Mouse (Mus musculus) midbrain, embryonic 13.5 days (tissue): ENCODE data around the gene Syne2. TPM values are rescaled to one million over a fixed set of nuclear protein-coding genes. Genes with fewer than 3 reads are reported as not detected.

Experiments
- ATAC-seq: fragments of 200-750 bp; cut with Nextera tagmentation; 2 replicates; pipeline ENCODE4 v1.8.0; 2017; ENCODE audit warnings: mild to moderate bottlenecking, moderate TSS enrichment, moderate library complexity
- H3K27ac ChIP-seq: fragments of 300-500 bp; sonication (generic); 2 replicates; pipeline ENCODE4 v1.5.1; 2015; ENCODE audit warnings: inconsistent platforms, mild to moderate bottlenecking, moderate library complexity
- H3K27me3 ChIP-seq: fragments of 300-500 bp; sonication (generic); 2 replicates; pipeline ENCODE4 v1.6.1; 2015; ENCODE audit warnings: mild to moderate bottlenecking, inconsistent platforms
- H3K36me3 ChIP-seq: fragments of 300-500 bp; sonication (generic); 2 replicates; pipeline ENCODE4 v1.6.1; 2015; ENCODE audit warnings: mild to moderate bottlenecking, inconsistent platforms
- H3K4me1 ChIP-seq: fragments of 300-500 bp; sonication (generic); replicated peaks from 2 replicates; pipeline ENCODE4 v1.6.1; 2015; ENCODE audit warnings: inconsistent platforms
- H3K4me2 ChIP-seq: fragments of 300-500 bp; sonication (generic); replicated peaks from 2 replicates; pipeline ENCODE4 v1.6.1; 2015; ENCODE audit warnings: moderate library complexity, mild to moderate bottlenecking, inconsistent platforms
- H3K4me3 ChIP-seq: fragments of 300-500 bp; sonication (generic); replicated peaks from 2 replicates; pipeline ENCODE4 v1.5.1; 2015; ENCODE audit warnings: mild to moderate bottlenecking, inconsistent platforms
- H3K9ac ChIP-seq: fragments of 300-500 bp; sonication (generic); replicated peaks from 2 replicates; pipeline ENCODE4 v1.6.1; 2015; ENCODE audit warnings: mild to moderate bottlenecking, inconsistent platforms
- H3K9me3 ChIP-seq: fragments of 300-500 bp; sonication (generic); 2 replicates; pipeline ENCODE4 v1.6.1; 2016; ENCODE audit warnings: mild to moderate bottlenecking, inconsistent platforms
- WGBS: fragments of 180-500 bp; shearing (Covaris S2); methylation state at CpG from one replicate; pipeline ENCODE4 v1.1.7; 2015; 5-methylcytosine and 5-hydroxymethylcytosine counted together
- polyA plus RNA-seq: library from polyadenylated mRNA; unstranded; fragments of >200 nt; fragmentation: Nextera tagmentation; extraction: Ambion mirVana; gene quantifications from 2 replicates; pipeline ENCODE4 v1.2.1, GENCODE M21; 2015

Syne2 gene
- polyA plus RNA-seq, 1 experiment from 2014 or later: 84.4 TPM

- 79% methylated on average over 14 of the region's 14 CpGs for WGBS
- Histone ChIP-seq H3K4me3 (no peak overlapping the region), H3K9me3 (no peaks in the 10 kb centered on the region), H3K36me3 (no peaks in the 10 kb centered on the region), H3K4me2 (no peak overlapping the region), H3K9ac (no peak overlapping the region), H3K4me1 (peaks cover 44% of the 10 kb centered on the region), H3K27me3 (0 out of 2 replicates have a peak, but pooled peaks cover 3% of the 10 kb centered on the region), H3K27ac (no peak overlapping the region)
- no peak for ATAC-seq
Measured at GRCm38 (mm10) chr12:75833960-75834729, 16.2 kb downstream of the Syne2 start.

- Histone ChIP-seq H3K4me3 (peak overlapping the region; percentile 2; the same call in 1 of the 2 replicates), H3K27ac (no peak overlapping the region), H3K4me1 (peaks cover 49% of the 10 kb centered on the region), H3K9me3 (no peaks in the 10 kb centered on the region), H3K36me3 (no peaks in the 10 kb centered on the region), H3K4me2 (peak overlapping the region; percentile 28), H3K27me3 (0 out of 2 replicates have a peak, but pooled peaks cover 3% of the 10 kb centered on the region), H3K9ac (no peak overlapping the region)
- no peak for ATAC-seq
- 18% methylated on average over 11 of the region's 11 CpGs for WGBS
Measured at GRCm38 (mm10) chr12:75836524-75836962, 18.6 kb downstream of the Syne2 start.

GRCm38 (mm10) chr12:75837462-75837861 is 19.5 kb downstream of the Syne2 start:
- H3K4me1 ChIP-seq: peaks cover 49% of the 10 kb centered on the region
- H3K4me2 ChIP-seq: no peak overlapping the region
- H3K9ac ChIP-seq: no peak overlapping the region
- no peak overlapping the region for H3K4me3 ChIP-seq
- H3K27ac ChIP-seq: no peak overlapping the region
- H3K9me3 ChIP-seq: no peaks in the 10 kb centered on the region
- 0 out of 2 replicates have a peak, but pooled peaks cover 3% of the 10 kb centered on the region for H3K27me3 ChIP-seq
- WGBS: 85% methylated on average over 4 of the region's 4 CpGs
- no peak for ATAC-seq
- no peaks in the 10 kb centered on the region for H3K36me3 ChIP-seq

- peaks cover 39% of the 10 kb centered on the region for H3K4me1 ChIP-seq
- no peak overlapping the region for H3K4me3 ChIP-seq
- no peak overlapping the region for H3K9ac ChIP-seq
- WGBS: 70% methylated on average over 11 of the region's 11 CpGs
- ATAC-seq: no peak
- H3K27me3 ChIP-seq: 0 out of 2 replicates have a peak, but pooled peaks cover 3% of the 10 kb centered on the region
- H3K36me3 ChIP-seq: no peaks in the 10 kb centered on the region
- H3K4me2 ChIP-seq: no peak overlapping the region
- no peak overlapping the region for H3K27ac ChIP-seq
- no peaks in the 10 kb centered on the region for H3K9me3 ChIP-seq
Measured at GRCm38 (mm10) chr12:75839083-75839736, 21.3 kb downstream of the Syne2 start.

- 78% methylated on average over 7 of the region's 7 CpGs for WGBS
- Histone ChIP-seq H3K4me2 (no peak overlapping the region), H3K4me3 (no peak overlapping the region), H3K27ac (no peak overlapping the region), H3K9me3 (no peaks in the 10 kb centered on the region), H3K27me3 (no peaks in the 10 kb centered on the region), H3K4me1 (peaks cover 24% of the 10 kb centered on the region), H3K36me3 (no peaks in the 10 kb centered on the region), H3K9ac (no peak overlapping the region)
- ATAC-seq: no peak
Measured at GRCm38 (mm10) chr12:75841183-75841582, 23.2 kb downstream of the Syne2 start.

GRCm38 (mm10) chr12:75844311-75844710 is 26.4 kb downstream of the Syne2 start:
- H3K36me3 ChIP-seq: no peaks in the 10 kb centered on the region
- no peaks in the 10 kb centered on the region for H3K27me3 ChIP-seq
- no peak overlapping the region for H3K27ac ChIP-seq
- WGBS: 81% methylated on average over 4 of the region's 4 CpGs
- H3K4me3 ChIP-seq: no peak overlapping the region
- no peak overlapping the region for H3K9ac ChIP-seq
- H3K4me1 ChIP-seq: 0 out of 2 replicates have a peak, but pooled peaks cover 6% of the 10 kb centered on the region
- no peaks in the 10 kb centered on the region for H3K9me3 ChIP-seq
- no peak overlapping the region for H3K4me2 ChIP-seq
- no peak for ATAC-seq

GRCm38 (mm10) chr12:75845070-75845469 is 27.1 kb downstream of the Syne2 start:
- no peaks in the 10 kb centered on the region for H3K27me3 ChIP-seq
- ATAC-seq: no peak
- H3K27ac ChIP-seq: no peak overlapping the region
- WGBS: 88% methylated on average over 9 of the region's 9 CpGs
- no peaks in the 10 kb centered on the region for H3K9me3 ChIP-seq
- 0 out of 2 replicates have a peak, but pooled peaks cover 3% of the 10 kb centered on the region for H3K4me1 ChIP-seq
- H3K4me2 ChIP-seq: no peak overlapping the region
- H3K4me3 ChIP-seq: no peak overlapping the region
- no peak overlapping the region for H3K9ac ChIP-seq
- H3K36me3 ChIP-seq: no peaks in the 10 kb centered on the region

GRCm38 (mm10) chr12:75846513-75846912 is 28.6 kb downstream of the Syne2 start:
- H3K9me3 ChIP-seq: no peaks in the 10 kb centered on the region
- H3K4me1 ChIP-seq: 0 out of 2 replicates have a peak, but pooled peaks cover 3% of the 10 kb centered on the region
- WGBS: 84% methylated on average over 12 of the region's 12 CpGs
- H3K27me3 ChIP-seq: no peaks in the 10 kb centered on the region
- no peak overlapping the region for H3K4me3 ChIP-seq
- no peak overlapping the region for H3K9ac ChIP-seq
- no peak overlapping the region for H3K4me2 ChIP-seq
- no peak overlapping the region for H3K27ac ChIP-seq
- no peak for ATAC-seq
- H3K36me3 ChIP-seq: no peaks in the 10 kb centered on the region

- Histone ChIP-seq H3K36me3 (no peaks in the 10 kb centered on the region), H3K4me2 (no peak overlapping the region), H3K27ac (no peak overlapping the region), H3K27me3 (no peaks in the 10 kb centered on the region), H3K9ac (no peak overlapping the region), H3K4me1 (peaks cover 23% of the 10 kb centered on the region), H3K9me3 (no peaks in the 10 kb centered on the region), H3K4me3 (no peak overlapping the region)
- ATAC-seq: no peak
- 82% methylated on average over 3 of the region's 3 CpGs for WGBS
Measured at GRCm38 (mm10) chr12:75850205-75850604, 32.3 kb downstream of the Syne2 start.

- H3K36me3 ChIP-seq: no peaks in the 10 kb centered on the region
- peaks cover 29% of the 10 kb centered on the region for H3K4me1 ChIP-seq
- H3K27ac ChIP-seq: no peak overlapping the region
- no peak overlapping the region for H3K4me2 ChIP-seq
- H3K4me3 ChIP-seq: no peak overlapping the region
- 93% methylated on average over 8 of the region's 8 CpGs for WGBS
- no peak for ATAC-seq
- no peak overlapping the region for H3K9ac ChIP-seq
- no peaks in the 10 kb centered on the region for H3K27me3 ChIP-seq
- H3K9me3 ChIP-seq: no peaks in the 10 kb centered on the region
Measured at GRCm38 (mm10) chr12:75851481-75851880, 33.5 kb downstream of the Syne2 start.

GRCm38 (mm10) chr12:75852384-75852783 is 34.5 kb downstream of the Syne2 start:
- H3K9ac ChIP-seq: no peak overlapping the region
- H3K4me2 ChIP-seq: no peak overlapping the region
- H3K4me1 ChIP-seq: peaks cover 34% of the 10 kb centered on the region
- H3K36me3 ChIP-seq: no peaks in the 10 kb centered on the region
- H3K4me3 ChIP-seq: no peak overlapping the region
- H3K27me3 ChIP-seq: no peaks in the 10 kb centered on the region
- H3K27ac ChIP-seq: no peak overlapping the region
- 59% methylated on average over 6 of the region's 6 CpGs for WGBS
- ATAC-seq: no peak
- no peaks in the 10 kb centered on the region for H3K9me3 ChIP-seq

- no peak overlapping the region for H3K4me2 ChIP-seq
- no peak overlapping the region for H3K27ac ChIP-seq
- H3K27me3 ChIP-seq: no peaks in the 10 kb centered on the region
- H3K9ac ChIP-seq: no peak overlapping the region
- no peaks in the 10 kb centered on the region for H3K36me3 ChIP-seq
- WGBS: 71% methylated on average over 8 of the region's 8 CpGs
- H3K9me3 ChIP-seq: no peaks in the 10 kb centered on the region
- H3K4me1 ChIP-seq: peaks cover 31% of the 10 kb centered on the region
- no peak overlapping the region for H3K4me3 ChIP-seq
- ATAC-seq: no peak
Measured at GRCm38 (mm10) chr12:75853559-75853958, 35.6 kb downstream of the Syne2 start.
